Mouse (Mus musculus) adrenal gland, adult 2 months (tissue): ENCODE data around the gene Wdr61. TPM values are rescaled to one million over a fixed set of nuclear protein-coding genes. Genes with fewer than 3 reads are reported as not detected.
A peak's percentile ranks its signal among the peaks of the same experiment; 100 is the strongest.
"Not testable (repeated sequence)": the region's sequence is repeated elsewhere in the genome, so short reads cannot be mapped to it uniquely, and the experiment has no call there.

Experiments used
- DNase-seq: peaks from one replicate; pipeline ENCODE4 v3.0.0; 2021
- polyA plus RNA-seq: library from polyadenylated mRNA; depleted of rRNA; stranded (reverse); fragments of >200 nt; gene quantifications from 2 replicates; pipeline ENCODE4 v1.2.3, GENCODE M21; 2012
- total RNA-seq, 2 experiments: library from RNA; stranded (reverse); gene quantifications; 2 replicates each; pipeline ENCODE4 v1.2.3; 2021

The Wdr61 gene
- total and polyA plus RNA-seq, 3 experiments = 10.5 to 62.8 (median 57.4) TPM

DNA sequence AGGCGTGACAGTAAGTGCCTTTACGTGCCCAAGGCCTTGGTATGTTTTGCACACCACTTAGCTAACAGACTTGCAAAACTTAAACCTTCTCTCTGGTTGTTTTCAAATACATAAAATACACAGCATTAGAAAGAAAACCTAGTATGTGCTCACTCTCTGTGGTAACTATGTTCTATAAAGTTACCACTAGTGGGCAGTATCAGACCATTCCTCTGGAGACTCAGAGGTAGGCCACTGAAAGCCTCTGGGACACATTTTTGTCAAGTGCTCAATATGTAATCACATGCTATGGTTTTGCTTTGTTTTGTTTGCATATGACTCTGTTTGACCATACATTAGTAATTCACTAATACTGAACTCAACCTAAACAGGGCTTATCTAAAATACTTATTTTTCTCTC, 2.2 kb downstream of the Wdr61 start:
- DNase-seq = no peak

DNA sequence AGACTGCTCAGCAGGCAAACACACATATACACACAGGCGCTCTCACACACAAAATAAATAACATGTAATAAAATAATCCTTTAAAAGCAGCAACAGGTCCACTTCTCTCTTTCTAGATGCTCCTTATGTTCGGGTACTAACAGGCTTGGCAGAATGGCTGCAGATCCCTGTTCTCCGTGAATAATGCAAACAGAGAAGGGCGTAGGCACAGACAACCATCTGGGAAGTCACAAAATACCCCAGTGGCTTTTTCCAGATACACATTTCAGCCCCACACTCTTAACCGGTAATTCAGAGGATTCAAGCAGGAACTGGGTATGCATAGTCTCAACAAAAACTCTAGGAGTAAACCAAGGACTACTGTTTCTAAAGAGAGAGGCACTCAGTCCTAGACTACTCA, 8.0 kb downstream of the Wdr61 start:
- DNase-seq = no peak

DNA sequence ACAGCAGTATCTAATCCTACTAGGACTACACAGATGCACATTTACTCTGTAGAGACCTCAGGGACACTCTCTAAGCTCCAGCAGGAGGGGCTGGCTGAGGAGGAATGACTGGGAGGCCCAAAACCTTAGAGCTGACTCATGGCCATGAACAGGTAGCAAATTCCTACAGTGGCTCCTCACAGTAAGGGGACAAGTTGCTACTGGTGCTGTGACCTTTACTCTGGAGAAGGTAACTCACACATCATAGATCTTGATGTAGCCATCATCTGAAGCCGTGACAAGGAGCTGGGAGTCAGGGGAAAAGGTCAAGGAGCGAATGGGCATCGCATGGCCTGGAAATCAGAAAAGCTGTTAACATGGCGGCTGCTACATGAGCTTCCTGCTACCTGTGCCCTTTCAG, 11.7 kb downstream of the Wdr61 start:
- no peak for DNase-seq

GRCm38 (mm10) chr9:54722156-54722555, 12.2 kb downstream of the Wdr61 start:
- no peak for DNase-seq

DNA sequence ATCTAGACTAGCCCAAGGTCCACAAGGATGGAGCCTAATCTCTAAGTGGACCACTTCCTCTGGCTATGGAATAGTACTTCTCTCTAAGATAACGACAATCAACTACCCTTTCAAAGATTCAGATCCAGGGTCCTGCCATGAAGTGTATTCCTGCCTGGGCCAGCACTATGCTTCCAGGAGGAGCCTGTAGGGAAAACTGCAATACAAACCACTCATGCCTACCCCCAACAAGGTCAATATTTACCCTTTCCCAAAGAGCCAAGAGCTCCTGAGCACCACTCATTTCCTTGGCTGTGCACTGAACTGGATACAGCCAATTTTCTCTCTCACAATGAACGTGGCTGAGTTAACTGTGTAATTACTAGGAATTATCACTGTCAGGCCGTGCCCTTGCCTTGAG, 16.8 kb downstream of the Wdr61 start:
- DNase-seq = no peak

- no peak for DNase-seq
Measured at GRCm38 (mm10) chr9:54715776-54716175, 18.5 kb downstream of the Wdr61 start.

DNA sequence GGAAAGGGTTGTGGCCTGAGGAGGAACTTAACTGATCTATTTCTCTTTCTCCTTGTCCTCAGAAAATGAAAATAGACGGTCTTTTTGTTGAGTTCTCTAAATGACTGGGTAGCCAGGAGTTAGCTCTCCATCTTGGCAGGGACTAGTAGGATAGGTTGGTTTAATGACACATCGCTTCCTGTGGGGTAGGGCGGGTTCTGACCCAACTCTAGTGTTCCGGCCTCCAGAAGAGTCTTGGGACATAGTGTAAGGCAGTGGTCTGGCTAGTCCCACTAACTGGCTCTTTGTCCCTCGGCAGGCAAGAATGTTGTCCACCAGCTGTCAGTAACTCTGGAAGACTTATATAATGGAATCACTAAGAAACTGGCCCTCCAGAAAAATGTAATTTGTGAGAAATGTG, 26.2 kb downstream of the Wdr61 start:
- no peak for DNase-seq

GRCm38 (mm10) chr9:54707288-54707999, 26.9 kb downstream of the Wdr61 start:
- DNase-seq = no peak

GRCm38 (mm10) chr9:54705561-54705960, 28.8 kb downstream of the Wdr61 start:
- no peak for DNase-seq

DNA sequence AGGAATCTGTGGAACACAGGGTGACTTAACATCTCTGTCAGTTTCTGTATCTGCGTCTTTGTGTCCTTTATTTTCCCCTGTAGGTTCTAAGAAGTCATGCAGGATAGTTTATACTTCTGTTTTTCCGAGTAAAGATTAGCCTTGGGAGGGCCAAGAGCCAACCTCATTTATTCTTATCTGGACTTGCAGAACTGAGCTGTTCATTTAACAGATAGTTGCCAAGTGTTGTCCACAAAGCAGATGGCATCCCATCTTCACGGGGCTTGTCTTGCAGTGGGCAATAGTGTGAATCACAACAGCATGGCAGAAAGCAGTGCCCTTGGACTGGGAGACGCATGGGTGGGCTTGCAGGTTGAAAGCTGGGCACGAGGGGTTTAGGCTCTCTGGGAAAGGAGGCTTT, 30.0 kb downstream of the Wdr61 start:
- DNase-seq = no peak

DNA sequence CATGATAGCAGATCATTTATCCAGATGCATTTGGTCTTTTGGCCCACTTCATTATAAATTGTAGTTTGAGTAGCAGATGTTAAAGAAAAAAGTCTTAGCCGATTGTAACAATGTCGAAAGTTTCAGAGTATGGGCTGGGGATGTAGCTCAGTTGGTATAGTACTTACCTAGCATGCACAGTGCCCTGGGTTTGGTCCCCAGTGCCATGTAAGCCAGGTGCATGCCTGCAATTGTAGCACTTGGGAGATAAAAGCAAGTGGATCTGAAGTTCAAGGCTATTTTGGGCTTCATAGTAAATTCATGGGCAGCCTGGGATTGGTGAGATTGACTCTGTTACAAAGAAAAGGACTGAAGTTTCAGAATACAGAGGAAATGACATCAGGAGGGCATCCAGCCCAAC, 31.7 kb downstream of the Wdr61 start:
- DNase-seq = no peak

- DNase-seq = no peak
Measured at GRCm38 (mm10) chr9:54700746-54701145, 33.6 kb downstream of the Wdr61 start.

DNA sequence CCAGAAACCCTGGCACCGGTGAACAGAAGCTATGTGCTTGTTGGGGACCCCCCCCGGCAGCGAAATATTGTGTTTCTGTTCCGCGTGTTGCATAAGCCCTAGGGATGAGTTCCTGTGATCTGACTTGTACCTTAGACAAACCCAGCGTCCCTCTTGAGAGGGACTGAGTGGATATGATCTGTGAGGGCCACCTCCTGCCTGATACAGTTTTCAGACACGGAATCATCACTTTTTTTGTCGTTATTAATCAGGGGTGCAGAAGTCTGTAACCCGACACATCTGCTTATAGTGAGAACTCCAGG, 34.2 kb downstream of the Wdr61 start:
- no peak for DNase-seq

- peak; percentile 92 for DNase-seq
Measured at GRCm38 (mm10) chr9:54699345-54700173, 34.8 kb downstream of the Wdr61 start.

GRCm38 (mm10) chr9:54699087-54699344, 35.3 kb downstream of the Wdr61 start:
- DNase-seq = no peak

DNA sequence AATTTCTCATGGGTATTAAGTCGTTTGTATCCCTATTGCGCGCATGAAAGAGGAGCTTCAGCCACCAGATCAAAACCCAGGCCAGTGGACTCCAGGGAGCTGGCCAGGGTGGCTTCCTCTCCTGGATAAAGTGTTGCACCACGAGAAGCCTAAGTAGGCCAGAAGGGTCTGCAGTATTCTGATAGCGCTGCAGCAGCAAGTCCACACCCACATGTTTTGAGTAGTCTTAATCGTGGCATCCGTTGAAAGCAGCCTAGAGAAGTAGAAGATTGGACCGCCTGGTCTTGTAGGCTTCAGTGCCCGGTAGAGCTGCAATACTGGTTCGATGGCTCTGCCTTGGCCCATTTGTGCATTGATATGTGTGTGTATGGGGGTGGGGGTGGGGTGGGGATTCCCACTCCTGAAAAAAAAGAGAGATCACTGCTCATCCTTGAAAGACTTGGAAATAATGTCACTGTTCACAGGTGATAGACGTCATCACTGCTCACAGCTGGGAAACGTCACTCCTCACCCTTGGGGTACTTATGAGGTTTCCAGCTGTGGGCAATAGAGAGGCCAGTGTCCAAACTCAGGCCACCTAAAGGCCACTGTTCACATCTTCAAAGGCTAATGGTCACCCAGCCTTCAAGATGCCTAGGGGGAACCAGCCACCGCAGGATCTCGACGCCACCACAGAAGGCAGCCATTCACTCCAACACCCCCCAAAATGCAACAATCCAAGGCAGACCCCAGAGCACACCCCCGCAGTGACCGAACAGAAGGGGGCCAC, 35.8 kb downstream of the Wdr61 start, which contains the start of gene Dnaja4:
TSS of gene Dnaja4 (plus strand) at position 556 of the 769 bp plus-strand sequence.
- no peak for DNase-seq

DNA sequence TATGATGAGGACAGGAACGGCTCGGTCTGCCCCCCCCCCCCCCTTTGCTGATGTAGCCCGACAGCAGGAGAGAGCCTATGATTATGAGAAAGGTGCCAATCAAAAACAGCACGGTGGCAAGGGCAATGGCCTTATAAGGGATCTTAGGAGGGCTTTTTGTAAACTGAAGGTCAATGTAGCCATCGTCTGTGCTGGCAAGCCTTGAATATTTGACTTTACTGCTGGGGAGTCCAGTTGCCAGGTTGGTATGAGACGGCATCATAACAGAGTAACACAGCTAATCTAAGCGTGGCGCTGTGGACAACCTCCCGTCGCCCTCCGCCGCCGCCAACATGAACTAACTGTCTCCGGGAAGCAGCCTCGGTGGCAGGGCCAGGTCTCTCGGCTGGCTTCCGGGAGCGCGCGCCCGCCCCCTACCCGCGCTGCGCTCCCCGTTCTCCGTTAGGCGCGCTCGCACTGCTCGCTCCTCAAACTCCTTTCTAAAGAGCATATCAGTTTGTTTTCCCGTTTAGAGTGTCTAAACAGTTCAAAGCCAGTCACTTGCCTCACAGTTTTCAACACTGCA, 43.0 kb downstream of the Wdr61 start:
- peak; percentile 46 for DNase-seq

- not testable (repeated sequence) for DNase-seq
Measured at GRCm38 (mm10) chr9:54690697-54691096, 43.6 kb downstream of the Wdr61 start.

GRCm38 (mm10) chr9:54689446-54689845, 44.9 kb downstream of the Wdr61 start:
- DNase-seq = no peak

GRCm38 (mm10) chr9:54687246-54688236, 46.8 kb downstream of the Wdr61 start:
- no peak for DNase-seq

GRCm38 (mm10) chr9:54683814-54684605, 50.3 kb downstream of the Wdr61 start:
- DNase-seq = no peak
